Mouse (Mus musculus): ENCODE measurements around the gene Ncbp2. TPM values are rescaled to one million over a fixed set of nuclear protein-coding genes. Genes with fewer than 3 reads are reported as not detected.

Ncbp2 gene
- total RNA-seq, 2 experiments from 2014 or later = 49.1 to 57.3 TPM

GRCm38 (mm10) chr16:32008529-32009293 is 60.4 kb downstream of the Ncbp2 start:
- no peak for DNase-seq (ENCODE audit: low spot score in 2 of 2)

- no peak for DNase-seq (ENCODE audit: low spot score in 2 of 2)
Measured at GRCm38 (mm10) chr16:32009913-32010312, 61.6 kb downstream of the Ncbp2 start.

DNA sequence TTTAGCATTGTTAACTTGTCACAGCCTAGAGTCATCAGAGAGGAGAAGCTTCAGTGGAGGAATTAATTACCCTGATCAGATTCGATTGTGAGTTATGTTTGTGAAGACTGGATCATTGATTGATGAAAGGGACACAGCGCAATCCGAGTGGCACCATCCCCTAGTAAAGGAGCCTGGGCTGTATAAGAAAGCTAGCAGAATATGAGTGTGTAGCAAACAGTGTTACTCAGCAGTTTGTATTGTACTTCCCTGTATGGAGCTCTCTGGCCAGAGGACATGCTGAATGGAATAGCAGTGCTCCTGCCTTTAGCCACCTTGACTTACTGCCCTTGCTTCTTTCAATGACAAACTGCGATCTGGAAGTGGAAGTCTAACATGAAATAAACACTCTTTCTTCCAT is 62.0 kb downstream of the Ncbp2 start:
- DNase-seq (ENCODE audit: low spot score in 2 of 2) = no peak

Small RNA genes within 50 kb of the gene (microRNA-seq; reads per million reads assigned to microRNA genes)
- 0 reads per million in 2 experiments for gene Gm26269

Other genes with a start within 250 kb of the Ncbp2 start
- gene Meltf, start 69.7 kb upstream of the Ncbp2 start, total RNA-seq (2021) = under 1 TPM; 0.18 to 0.36 TPM
- gene Pigz, start 14.7 kb upstream of the Ncbp2 start, total RNA-seq (2021) = 1 to 10 TPM; 6.9 to 7.0 TPM
- gene 0610012G03Rik, start within 50 bp of the Ncbp2 start, total RNA-seq (2021) = 10 to 100 TPM; 53.6 to 55.9 TPM
- 10 to 100 TPM; 41.5 to 42.7 TPM for gene Senp5, start 54.8 kb downstream of the Ncbp2 start, total RNA-seq (2021)
- gene Pak2, start 130.8 kb downstream of the Ncbp2 start, total RNA-seq (2021) = 10 to 100 TPM; 34.6 to 38.0 TPM
- 10 to 100 TPM; 31.6 to 36.3 TPM for gene Pigx, start 151.2 kb downstream of the Ncbp2 start, total RNA-seq (2021)
- gene Cep19, start 151.3 kb downstream of the Ncbp2 start, total RNA-seq (2021) = 10 to 100 TPM; 58.9 to 62.3 TPM
- gene Nrros, start 217.1 kb downstream of the Ncbp2 start, total RNA-seq (2021) = 1 to 10 TPM; 7.6 to 8.8 TPM
- gene Bex6, start 231.3 kb downstream of the Ncbp2 start, total RNA-seq (2021) = not detected

All from layer of hippocampus, postnatal 10 days (tissue).